Mouse (Mus musculus) liver, embryonic 14.5 days (tissue): ENCODE measurements around the gene March8.

Experiments used
- CTCF ChIP-seq: IDR thresholded peaks from 2 replicates; pipeline ENCODE4 v1.5.1; 2016; ENCODE audit warnings: antibody characterized with exemption, low read depth, control low read depth
- EP300 ChIP-seq: IDR thresholded peaks from 2 replicates; pipeline ENCODE4 v1.6.1; 2016; ENCODE audit warnings: antibody characterized with exemption, low read depth

GRCm38 (mm10) chr6:116405715-116406114, 67.9 kb downstream of the March8 start:
- TF ChIP-seq CTCF (no peak), EP300 (no peak)
